Mouse (Mus musculus): ENCODE measurements at regions not wholly inside any gene's neighbourhood (a gene's known extent, or its start where the extent isn't known, plus 50 kb on each side); places are given as distances from the start of the nearest gene placed in this dataset.

DNA sequence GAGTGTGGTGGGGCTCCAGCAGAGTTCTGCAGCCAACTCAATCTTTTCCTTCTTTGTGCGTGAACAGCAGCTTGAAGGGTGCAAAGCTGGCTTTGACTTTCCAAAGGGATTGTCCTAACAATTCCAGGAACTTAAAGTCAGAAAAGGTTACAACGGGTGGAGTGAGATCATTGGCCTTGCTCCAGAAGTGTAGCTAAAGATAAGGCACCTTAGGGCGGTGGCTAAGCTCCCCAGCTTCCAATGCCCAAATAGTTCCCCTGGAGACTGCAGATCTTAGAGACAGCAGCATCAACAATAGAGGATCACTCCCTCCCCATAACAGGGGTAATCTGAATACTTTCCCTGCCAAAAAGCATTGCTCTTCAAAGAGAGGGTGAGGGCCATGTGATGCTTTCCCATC lies 62.3 kb upstream of the Cd93 start:
- DNase-seq, result no peak

DNA sequence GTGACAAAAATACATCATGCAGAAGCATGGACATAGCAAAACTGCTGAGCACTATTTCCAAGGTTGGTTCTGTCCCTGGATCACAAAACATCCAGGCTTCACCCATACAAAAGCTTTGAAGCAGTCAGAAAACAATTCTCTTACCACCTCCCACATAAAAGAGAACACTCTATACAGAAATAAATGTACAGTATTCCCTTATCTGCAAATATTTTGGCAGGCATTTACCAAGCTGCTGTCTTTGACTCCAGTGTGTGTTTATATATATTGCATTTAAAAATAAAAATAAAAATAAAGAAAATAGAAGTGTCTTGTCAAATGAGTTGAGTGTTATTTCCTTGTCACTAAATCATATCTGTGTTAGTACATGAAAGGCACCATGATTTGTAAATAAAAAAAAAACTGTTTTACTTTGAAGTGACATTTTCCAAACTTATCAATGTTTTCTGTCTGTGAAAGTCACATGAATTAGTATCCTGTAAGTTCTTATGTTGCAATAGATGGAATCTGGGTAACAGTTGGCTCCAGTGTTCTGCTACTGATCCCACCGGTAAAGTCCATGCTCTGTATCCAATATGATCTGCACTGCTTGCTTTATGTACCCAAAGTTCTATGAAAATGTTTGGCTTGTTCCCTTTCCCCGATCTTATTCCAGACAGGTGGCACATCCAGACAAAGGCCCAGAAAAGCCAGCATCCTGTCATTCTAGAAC lies 59.9 kb upstream of the Cd93 start:
- no peak for DNase-seq

GRCm38 (mm10) chr2:148502321-148502720 lies 59.0 kb upstream of the Cd93 start:
- no peak for DNase-seq

DNA sequence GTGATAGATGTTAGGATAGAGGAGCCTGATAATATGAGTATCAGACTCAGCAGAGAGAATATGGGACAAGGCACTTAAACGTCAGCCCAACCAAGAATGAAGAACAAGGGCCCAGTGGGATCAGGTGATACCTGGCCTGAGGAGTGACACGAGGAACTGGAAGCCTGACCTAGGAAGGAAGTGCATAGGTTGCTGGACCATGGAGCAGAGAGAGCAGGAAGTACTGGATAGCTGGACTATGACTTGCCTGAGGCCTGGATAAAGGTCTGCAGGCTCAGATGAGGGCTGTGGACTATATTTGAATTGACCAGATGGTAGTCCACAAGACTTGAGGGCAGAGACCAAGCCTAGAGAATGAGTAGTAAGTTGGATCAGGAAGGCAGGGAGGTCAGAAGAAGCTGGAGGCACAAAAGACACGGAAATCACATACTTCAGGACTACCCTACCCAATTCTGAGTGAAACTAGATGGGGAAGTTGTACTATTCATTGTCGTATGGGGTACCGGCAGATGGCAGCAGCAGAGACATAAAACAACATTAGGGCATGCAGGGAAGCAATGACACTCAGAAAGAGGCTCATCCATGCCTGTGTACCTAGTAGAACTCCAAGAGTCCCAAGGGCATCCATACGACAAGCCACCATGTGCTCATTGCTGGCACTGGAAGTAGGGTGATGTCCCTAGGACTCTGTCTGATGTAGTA lies 57.0 kb upstream of the Cd93 start:
- DNase-seq, result no peak

DNA sequence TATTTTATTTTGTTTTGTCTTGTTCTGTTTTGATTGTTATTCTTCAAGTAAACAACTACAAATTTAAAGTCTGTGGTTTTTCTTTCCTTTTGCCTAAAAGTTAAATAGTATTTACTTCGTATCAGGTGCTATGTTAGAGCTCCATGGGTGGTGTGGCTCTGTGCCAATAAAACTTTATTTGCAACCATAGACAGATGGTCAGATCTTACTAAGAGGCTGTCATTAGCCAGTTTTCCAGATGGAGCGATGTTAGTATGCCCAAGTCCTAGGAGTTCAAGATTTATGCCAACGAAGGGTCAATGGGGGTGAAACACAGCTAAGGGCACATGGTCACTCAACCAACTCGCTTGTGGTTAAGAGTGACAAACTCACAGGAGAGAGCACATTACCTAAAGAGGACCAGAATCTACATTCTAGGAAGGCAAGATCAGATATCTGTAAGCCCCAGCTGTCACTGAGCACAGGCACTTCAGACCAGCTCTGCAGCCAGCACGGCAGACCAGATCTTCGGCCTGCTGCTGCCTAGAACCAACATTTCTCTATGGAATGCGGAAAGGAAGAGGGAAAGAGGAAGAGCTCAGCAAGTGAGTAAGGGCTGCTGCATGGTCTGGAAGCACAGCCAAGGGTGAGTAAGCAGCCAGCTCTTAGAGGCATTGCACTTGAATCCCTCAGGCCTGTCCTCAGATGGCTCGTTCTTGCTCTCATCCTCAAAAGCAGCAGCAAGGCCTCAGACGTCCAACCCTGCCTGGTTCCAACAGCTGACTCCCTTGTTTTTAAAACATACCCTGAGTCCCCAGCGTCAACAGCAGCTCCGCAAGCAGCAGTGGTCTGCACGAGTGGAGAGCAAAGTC lies 54.3 kb upstream of the Cd93 start:
- no peak for DNase-seq

DNA sequence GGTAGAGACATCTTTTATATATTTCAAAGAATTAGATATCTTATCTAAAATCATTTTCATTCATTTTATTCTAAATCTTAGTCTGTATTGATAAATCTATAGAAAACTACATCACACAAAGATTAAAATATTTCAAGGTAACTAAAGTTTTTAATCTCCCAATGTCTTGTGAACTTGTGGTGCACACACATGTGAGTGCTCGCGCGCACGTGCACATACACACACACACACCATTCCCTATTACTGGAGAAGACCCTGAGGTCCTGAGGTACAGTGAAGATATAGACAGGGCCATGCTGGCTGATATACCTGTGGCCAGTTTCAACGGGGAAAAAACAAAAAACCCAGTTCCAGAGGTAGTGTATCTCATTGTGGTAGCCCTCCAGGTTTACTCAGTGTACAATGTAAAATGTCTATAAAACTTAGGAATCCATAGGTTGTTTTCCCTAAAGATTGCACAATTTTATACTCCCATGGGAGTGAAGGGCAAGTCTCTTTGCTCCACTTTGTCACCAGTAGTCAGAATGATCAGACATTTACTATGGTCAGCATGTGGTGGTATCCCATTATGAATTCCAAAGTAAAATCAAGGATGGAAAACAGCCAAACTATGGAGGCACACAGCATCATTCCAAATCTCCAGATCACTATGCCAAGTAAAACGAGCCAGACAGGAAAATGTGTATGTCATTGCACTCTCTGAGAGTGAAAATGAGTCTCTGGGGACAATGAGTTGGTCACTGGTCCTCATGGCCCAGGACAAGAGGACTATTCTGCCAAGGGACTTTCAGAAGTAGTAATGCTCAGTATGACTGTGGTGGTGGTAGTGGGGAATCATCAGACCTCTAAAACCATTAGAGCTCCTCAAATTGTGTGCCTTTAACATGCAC lies 53.0 kb upstream of the Cd93 start:
- no peak for DNase-seq

DNA sequence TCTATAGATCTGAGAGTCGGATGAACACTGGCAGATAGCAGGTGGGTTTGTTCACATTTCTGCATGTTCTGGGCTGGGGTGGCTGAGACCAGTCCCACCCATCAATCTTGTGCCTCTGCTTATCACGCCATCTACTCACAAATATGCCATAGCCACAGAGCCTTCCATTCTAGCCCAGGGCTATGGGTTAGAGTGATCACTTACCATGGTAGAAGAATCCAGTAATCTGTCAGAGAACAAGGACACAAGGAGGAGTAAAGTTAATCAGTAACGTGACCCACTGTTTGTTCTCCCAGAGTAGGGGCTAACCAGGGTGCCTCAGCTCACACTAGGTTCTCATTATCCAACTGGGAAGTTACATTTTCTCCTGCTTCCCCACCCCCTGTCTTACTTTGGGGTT lies 52.1 kb upstream of the Cd93 start:
- no peak for DNase-seq

DNA sequence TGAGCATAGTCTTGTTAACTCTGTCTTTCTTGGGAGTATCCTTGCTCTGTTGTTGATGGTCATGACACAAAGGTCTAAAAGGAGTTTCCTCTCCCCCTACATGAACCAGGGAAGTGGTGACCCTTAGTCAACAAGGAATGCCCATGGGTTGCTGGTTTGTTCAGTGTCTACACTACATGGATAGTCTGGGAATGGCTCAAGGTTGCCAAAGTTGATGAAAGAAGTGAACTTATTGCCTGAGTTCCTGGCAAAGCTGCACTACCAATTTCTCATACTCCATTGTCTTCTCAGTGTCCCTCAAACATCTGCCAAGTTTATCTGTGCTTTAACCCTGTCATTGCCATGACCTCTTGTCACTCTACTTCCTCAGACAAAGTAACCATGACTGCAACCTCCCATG lies 49.9 kb upstream of the Cd93 start:
- DNase-seq, result no peak
